Mouse (Mus musculus) midbrain, embryonic 16.5 days (tissue): Measurements from ENCODE around the gene Irak2. TPM values are rescaled to one million over a fixed set of nuclear protein-coding genes. Genes with fewer than 3 reads are reported as not detected.
"Not testable (repeated sequence)": the region's sequence is repeated elsewhere in the genome, so short reads cannot be mapped to it uniquely, and the experiment has no call there.

Experiments used
- ATAC-seq: fragments of 200-750 bp; cut with Nextera tagmentation; 2 replicates; pipeline ENCODE4 v1.8.0; 2017; ENCODE audit warnings: moderate TSS enrichment
- H3K27ac ChIP-seq: fragments of 300-500 bp; sonication (generic); 2 replicates; pipeline ENCODE4 v1.5.1; 2014; ENCODE audit warnings: mild to moderate bottlenecking, low read length, mixed read lengths
- H3K27me3 ChIP-seq: fragments of 300-500 bp; sonication (generic); 2 replicates; pipeline ENCODE4 v1.6.1; 2014; ENCODE audit warnings: low read depth, low read length, mixed read lengths; ENCODE audit not compliant: control insufficient read depth, insufficient read depth
- H3K36me3 ChIP-seq: fragments of 300-500 bp; sonication (generic); 2 replicates; pipeline ENCODE4 v1.6.1; 2014; ENCODE audit warnings: mild to moderate bottlenecking, low read length, moderate library complexity, mixed read lengths; ENCODE audit not compliant: control insufficient read depth, insufficient read depth
- H3K4me1 ChIP-seq: fragments of 300-500 bp; sonication (generic); 2 replicates; pipeline ENCODE4 v1.6.1; 2014; ENCODE audit warnings: mild to moderate bottlenecking, low read length, mixed read lengths; ENCODE audit not compliant: control insufficient read depth, insufficient read depth
- H3K4me2 ChIP-seq: fragments of 300-500 bp; sonication (generic); 2 replicates; pipeline ENCODE4 v1.6.1; 2014; ENCODE audit warnings: mild to moderate bottlenecking, low read length, mixed read lengths
- H3K4me3 ChIP-seq: fragments of 300-500 bp; sonication (generic); 2 replicates; pipeline ENCODE4 v1.5.1; 2014; ENCODE audit warnings: low read depth, mild to moderate bottlenecking, low read length, moderate library complexity, mixed read lengths
- H3K9ac ChIP-seq: fragments of 300-500 bp; sonication (generic); 2 replicates; pipeline ENCODE4 v1.6.1; 2014; ENCODE audit warnings: low read depth, low read length, mixed read lengths
- H3K9me3 ChIP-seq: fragments of 300-500 bp; sonication (generic); replicated peaks from 2 replicates; pipeline ENCODE4 v1.6.1; 2014; ENCODE audit warnings: mild to moderate bottlenecking, low read length, mixed read lengths; ENCODE audit not compliant: control insufficient read depth, poor library complexity, severe bottlenecking
- WGBS: fragments of 180-500 bp; shearing (Covaris S2); extraction: QIAGEN DNeasy Blood & Tissue Kit; methylation state at CpG from one replicate; pipeline ENCODE4 v1.1.7; 2014; 5-methylcytosine and 5-hydroxymethylcytosine counted together
- polyA plus RNA-seq: library from polyadenylated mRNA; unstranded; fragments of >200 nt; fragmentation: Nextera tagmentation; extraction: Ambion mirVana; gene quantifications from 2 replicates; pipeline ENCODE4 v1.2.1, GENCODE M21; 2015

The Irak2 gene
- polyA plus RNA-seq, 1 experiment from 2014 or later, result 2.1 TPM

DNA sequence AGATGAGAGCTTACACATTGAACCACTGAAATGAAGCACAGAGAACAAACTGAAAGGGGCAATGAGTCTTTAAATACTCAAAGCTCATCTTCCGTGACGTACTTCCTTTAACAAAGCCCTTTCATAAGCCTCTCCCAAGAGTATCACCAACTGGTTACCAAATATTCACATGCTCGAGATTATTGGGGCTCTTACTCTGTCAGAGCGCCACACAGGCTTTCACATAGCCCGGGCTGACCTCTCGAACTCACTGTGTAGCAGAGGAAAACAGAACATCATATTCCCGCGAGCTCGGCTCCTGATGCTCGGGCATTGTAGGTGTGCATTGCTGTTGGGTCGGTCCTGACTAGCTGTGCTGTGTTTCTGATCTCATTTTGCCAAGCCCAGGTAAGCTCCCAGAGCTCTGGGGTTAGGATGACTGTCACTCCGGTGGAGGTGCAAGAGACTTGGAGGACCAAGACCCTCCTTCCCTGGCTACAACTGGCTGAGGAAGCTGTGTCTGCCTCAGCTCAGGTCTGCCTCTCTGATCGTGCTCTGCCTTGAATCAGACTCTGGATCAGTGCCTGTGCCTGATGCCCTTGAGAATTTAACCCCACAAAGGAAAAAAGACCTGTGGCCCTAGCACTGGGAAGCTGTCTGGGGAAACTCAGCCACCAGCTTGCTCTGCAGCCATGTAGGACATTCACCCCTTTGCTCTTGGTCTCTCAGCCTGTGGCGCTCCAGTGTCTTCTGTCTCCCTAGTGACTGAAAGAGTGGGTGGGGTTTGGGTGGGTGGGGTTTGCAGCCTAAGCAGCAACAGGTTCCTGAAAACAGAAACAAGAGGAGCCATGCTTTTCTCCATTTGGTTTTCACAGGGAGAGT lies 22.5 kb downstream of the Irak2 start:
- no peaks in the 10 kb centered on the region for H3K27me3 ChIP-seq
- no peaks in the 10 kb centered on the region for H3K36me3 ChIP-seq
- WGBS, result 71% methylated on average over 14 of the region's 14 CpGs
- no peak overlapping the region for H3K9ac ChIP-seq
- 0 out of 2 replicates have a peak, but pooled peaks cover 3% of the 10 kb centered on the region for H3K4me1 ChIP-seq
- no peak for ATAC-seq
- H3K27ac ChIP-seq, result no peak overlapping the region
- H3K9me3 ChIP-seq, result no peaks in the 10 kb centered on the region
- no peak overlapping the region for H3K4me3 ChIP-seq
- no peak overlapping the region for H3K4me2 ChIP-seq

GRCm38 (mm10) chr6:113661353-113662241 lies 23.3 kb downstream of the Irak2 start:
- no peaks in the 10 kb centered on the region for H3K27me3 ChIP-seq
- 0 out of 2 replicates have a peak, but pooled peaks cover 3% of the 10 kb centered on the region for H3K4me1 ChIP-seq
- no peak overlapping the region for H3K27ac ChIP-seq
- no peaks in the 10 kb centered on the region for H3K36me3 ChIP-seq
- H3K4me3 ChIP-seq, result no peak overlapping the region
- WGBS, result 70% methylated on average over 12 of the region's 12 CpGs
- no peaks in the 10 kb centered on the region for H3K9me3 ChIP-seq
- H3K9ac ChIP-seq, result no peak overlapping the region
- no peak overlapping the region for H3K4me2 ChIP-seq
- no peak for ATAC-seq

- ATAC-seq, result no peak
- H3K9ac ChIP-seq, result no peak overlapping the region
- no peak overlapping the region for H3K4me2 ChIP-seq
- H3K9me3 ChIP-seq, result no peaks in the 10 kb centered on the region
- 0 out of 2 replicates have a peak, but pooled peaks cover 3% of the 10 kb centered on the region for H3K4me1 ChIP-seq
- 91% methylated on average over 8 of the region's 8 CpGs for WGBS
- H3K27me3 ChIP-seq, result no peaks in the 10 kb centered on the region
- no peaks in the 10 kb centered on the region for H3K36me3 ChIP-seq
- H3K27ac ChIP-seq, result no peak overlapping the region
- no peak overlapping the region for H3K4me3 ChIP-seq
Observed at GRCm38 (mm10) chr6:113662964-113663700, 24.9 kb downstream of the Irak2 start.

- no peaks in the 10 kb centered on the region for H3K27me3 ChIP-seq
- H3K36me3 ChIP-seq, result no peaks in the 10 kb centered on the region
- H3K4me1 ChIP-seq, result 0 out of 2 replicates have a peak, but pooled peaks cover 3% of the 10 kb centered on the region
- no peak overlapping the region for H3K4me3 ChIP-seq
- H3K27ac ChIP-seq, result no peak overlapping the region
- WGBS, result 88% methylated on average over 7 of the region's 7 CpGs
- no peak overlapping the region for H3K9ac ChIP-seq
- H3K4me2 ChIP-seq, result no peak overlapping the region
- ATAC-seq, result no peak
- no peaks in the 10 kb centered on the region for H3K9me3 ChIP-seq
Observed at GRCm38 (mm10) chr6:113664305-113664704, 26.0 kb downstream of the Irak2 start.

GRCm38 (mm10) chr6:113667611-113668122 lies 29.4 kb downstream of the Irak2 start:
- no peak overlapping the region for H3K9ac ChIP-seq
- no peaks in the 10 kb centered on the region for H3K36me3 ChIP-seq
- H3K4me3 ChIP-seq, result no peak overlapping the region
- no peak overlapping the region for H3K27ac ChIP-seq
- ATAC-seq, result no peak
- H3K4me2 ChIP-seq, result no peak overlapping the region
- H3K4me1 ChIP-seq, result no peaks in the 10 kb centered on the region
- no peaks in the 10 kb centered on the region for H3K27me3 ChIP-seq
- H3K9me3 ChIP-seq, result no peaks in the 10 kb centered on the region
- 61% methylated on average over 8 of the region's 8 CpGs for WGBS

- 48% methylated on average over 15 of the region's 15 CpGs for WGBS
- Histone ChIP-seq H3K4me3 (no peak overlapping the region), H3K9ac (no peak overlapping the region), H3K27ac (no peak overlapping the region), H3K36me3 (no peaks in the 10 kb centered on the region), H3K9me3 (no peaks in the 10 kb centered on the region), H3K4me2 (no peak overlapping the region), H3K27me3 (no peaks in the 10 kb centered on the region), H3K4me1 (no peaks in the 10 kb centered on the region)
- ATAC-seq, result no peak
Observed at GRCm38 (mm10) chr6:113668287-113669154, 30.3 kb downstream of the Irak2 start.

DNA sequence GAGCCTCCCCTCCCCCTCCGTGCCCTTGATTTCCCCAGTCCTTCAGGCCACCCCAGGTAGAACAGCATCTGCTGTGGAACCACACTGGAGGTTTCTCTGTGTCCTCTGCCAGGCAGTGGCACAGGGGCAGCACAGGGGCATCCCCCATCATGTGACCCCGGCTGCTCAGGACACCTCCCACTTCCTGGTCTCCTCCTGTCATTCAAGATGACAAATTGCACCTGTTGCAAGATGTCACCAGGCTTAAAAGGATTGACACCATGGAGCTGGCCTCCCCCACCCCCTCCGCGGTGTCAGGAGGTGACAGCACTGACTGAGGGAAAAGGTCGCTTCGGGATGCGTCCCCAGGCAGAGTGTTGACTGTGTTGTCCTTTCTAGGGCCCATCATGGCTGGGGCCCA lies 31.6 kb downstream of the Irak2 start:
- no peaks in the 10 kb centered on the region for H3K4me1 ChIP-seq
- 82% methylated on average over 7 of the region's 7 CpGs for WGBS
- H3K4me3 ChIP-seq, result no peak overlapping the region
- ATAC-seq, result no peak
- no peaks in the 10 kb centered on the region for H3K9me3 ChIP-seq
- H3K9ac ChIP-seq, result no peak overlapping the region
- no peaks in the 10 kb centered on the region for H3K27me3 ChIP-seq
- H3K27ac ChIP-seq, result no peak overlapping the region
- no peaks in the 10 kb centered on the region for H3K36me3 ChIP-seq
- H3K4me2 ChIP-seq, result no peak overlapping the region

DNA sequence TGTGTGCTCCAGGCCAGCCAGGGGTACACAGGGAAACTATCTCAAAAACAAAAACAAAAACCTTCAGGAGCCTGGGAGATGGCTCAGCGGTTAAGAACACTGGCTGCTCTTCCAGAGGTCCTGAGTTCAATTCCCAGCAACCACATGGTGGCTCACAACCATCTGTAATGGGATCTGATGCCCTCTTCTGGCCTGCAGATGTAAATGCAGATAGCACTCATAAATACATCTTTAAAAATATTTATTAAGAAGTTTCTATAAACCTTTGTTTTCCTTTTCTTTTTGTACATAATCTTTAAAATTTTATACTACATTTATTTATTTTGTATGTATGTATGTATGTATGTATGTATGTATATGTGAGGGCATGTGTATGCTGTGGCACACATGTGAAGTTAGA lies 33.8 kb downstream of the Irak2 start:
- H3K9me3 ChIP-seq, H3K36me3 ChIP-seq, H3K27me3 ChIP-seq, H3K4me1 ChIP-seq, H3K4me3 ChIP-seq, H3K9ac ChIP-seq, H3K27ac ChIP-seq, H3K4me2 ChIP-seq, ATAC-seq: not testable (repeated sequence)
- WGBS, result 92% methylated on average over 1 of the region's 1 CpGs
